Mouse (Mus musculus) neural tube, embryonic 14.5 days (tissue): ENCODE measurements around the gene Pias4. TPM values are rescaled to one million over a fixed set of nuclear protein-coding genes. Genes with fewer than 3 reads are reported as not detected.

Experiments used
- ATAC-seq: fragments of 200-750 bp; cut with Nextera tagmentation; 2 replicates; pipeline ENCODE4 v1.8.0; 2017; ENCODE audit warnings: low read depth, mild to moderate bottlenecking, moderate TSS enrichment, moderate library complexity
- H3K27ac ChIP-seq: fragments of 300-500 bp; sonication (generic); 2 replicates; pipeline ENCODE4 v1.5.1; 2014; ENCODE audit warnings: low read depth, mild to moderate bottlenecking, control low read depth, low read length, moderate library complexity, mixed read lengths
- H3K27me3 ChIP-seq: fragments of 300-500 bp; sonication (generic); 2 replicates; pipeline ENCODE4 v1.6.1; 2014; ENCODE audit warnings: low read length; ENCODE audit not compliant: control insufficient read depth, insufficient read depth
- H3K36me3 ChIP-seq: fragments of 300-500 bp; sonication (generic); 2 replicates; pipeline ENCODE4 v1.6.1; 2014; ENCODE audit warnings: low read length, mixed read lengths; ENCODE audit not compliant: control insufficient read depth, insufficient read depth
- H3K4me1 ChIP-seq: fragments of 300-500 bp; sonication (generic); 2 replicates; pipeline ENCODE4 v1.6.1; 2014; ENCODE audit warnings: low read length; ENCODE audit not compliant: control insufficient read depth, insufficient read depth
- H3K4me2 ChIP-seq: fragments of 300-500 bp; sonication (generic); 2 replicates; pipeline ENCODE4 v1.6.1; 2014; ENCODE audit warnings: mild to moderate bottlenecking, low read depth, low read length, control low read depth
- H3K4me3 ChIP-seq: fragments of 300-500 bp; sonication (generic); 2 replicates; pipeline ENCODE4 v1.5.1; 2014; ENCODE audit warnings: low read depth, low read length, control low read depth, mixed read lengths
- H3K9ac ChIP-seq: fragments of 300-500 bp; sonication (generic); replicated peaks from 2 replicates; pipeline ENCODE4 v1.6.1; 2014; ENCODE audit warnings: low read depth, mild to moderate bottlenecking, control low read depth, low read length, mixed read lengths
- H3K9me3 ChIP-seq: fragments of 300-500 bp; sonication (generic); 2 replicates; pipeline ENCODE4 v1.6.1; 2016; ENCODE audit warnings: low read length; ENCODE audit not compliant: control insufficient read depth
- WGBS: fragments of 180-500 bp; shearing (Covaris S2); extraction: QIAGEN DNeasy Blood & Tissue Kit; methylation state at CpG from one replicate; pipeline ENCODE4 v1.1.7; 2014; 5-methylcytosine and 5-hydroxymethylcytosine counted together
- polyA plus RNA-seq: library from polyadenylated mRNA; unstranded; fragments of >200 nt; fragmentation: Nextera tagmentation; extraction: Ambion mirVana; gene quantifications from 2 replicates; pipeline ENCODE4 v1.2.1, GENCODE M21; 2014

The Pias4 gene
- polyA plus RNA-seq, 1 experiment from 2014 or later: 48.4 TPM

- WGBS: under 1% methylated on average over 92 of the region's 93 CpGs
- ATAC-seq: peak; percentile 87
- peak overlapping the region; percentile 98 for H3K4me2 ChIP-seq
These were observed 24.7 kb upstream of the Pias4 start for GRCm38 (mm10) chr10:81192270-81192967.

GRCm38 (mm10) chr10:81191342-81191982 is 23.7 kb upstream of the Pias4 start:
- Histone ChIP-seq H3K4me3 (peak overlapping the region; percentile 56), H3K36me3 (peaks cover 16% of the 10 kb centered on the region), H3K4me1 (peaks cover 5% of the 10 kb centered on the region), H3K27me3 (no peaks in the 10 kb centered on the region), H3K9ac (no peak overlapping the region), H3K9me3 (no peaks in the 10 kb centered on the region), H3K4me2 (peak overlapping the region; percentile 98), H3K27ac (peak overlapping the region; percentile 97)
- no peak for ATAC-seq
- WGBS: 92% methylated on average over 18 of the region's 18 CpGs

More at GRCm38 (mm10) chr10:81192270-81192967, 24.7 kb upstream of the Pias4 start:
- Histone ChIP-seq H3K36me3 (peaks cover 12% of the 10 kb centered on the region), H3K27me3 (no peaks in the 10 kb centered on the region), H3K9me3 (no peaks in the 10 kb centered on the region), H3K4me1 (peaks cover 5% of the 10 kb centered on the region), H3K4me3 (peak overlapping the region; percentile 56), H3K9ac (peak overlapping the region; percentile 78), H3K27ac (peak overlapping the region; percentile 97)

- H3K9ac ChIP-seq: no peak overlapping the region
- no peaks in the 10 kb centered on the region for H3K9me3 ChIP-seq
- H3K4me2 ChIP-seq: no peak overlapping the region
- peaks cover 16% of the 10 kb centered on the region for H3K36me3 ChIP-seq
- no peaks in the 10 kb centered on the region for H3K27me3 ChIP-seq
- peaks cover 5% of the 10 kb centered on the region for H3K4me1 ChIP-seq
- no peak overlapping the region for H3K27ac ChIP-seq
- H3K4me3 ChIP-seq: no peak overlapping the region
- 68% methylated on average over 6 of the region's 6 CpGs for WGBS
- no peak for ATAC-seq
These were observed 23.2 kb upstream of the Pias4 start for GRCm38 (mm10) chr10:81190912-81191321.

GRCm38 (mm10) chr10:81190236-81190911 is 22.7 kb upstream of the Pias4 start:
- Histone ChIP-seq H3K4me1 (peaks cover 5% of the 10 kb centered on the region), H3K27ac (no peak overlapping the region), H3K9me3 (no peaks in the 10 kb centered on the region), H3K4me2 (no peak overlapping the region), H3K27me3 (no peaks in the 10 kb centered on the region), H3K9ac (no peak overlapping the region), H3K36me3 (peaks cover 16% of the 10 kb centered on the region), H3K4me3 (no peak overlapping the region)
- ATAC-seq: no peak
- 70% methylated on average over 31 of the region's 31 CpGs for WGBS

DNA sequence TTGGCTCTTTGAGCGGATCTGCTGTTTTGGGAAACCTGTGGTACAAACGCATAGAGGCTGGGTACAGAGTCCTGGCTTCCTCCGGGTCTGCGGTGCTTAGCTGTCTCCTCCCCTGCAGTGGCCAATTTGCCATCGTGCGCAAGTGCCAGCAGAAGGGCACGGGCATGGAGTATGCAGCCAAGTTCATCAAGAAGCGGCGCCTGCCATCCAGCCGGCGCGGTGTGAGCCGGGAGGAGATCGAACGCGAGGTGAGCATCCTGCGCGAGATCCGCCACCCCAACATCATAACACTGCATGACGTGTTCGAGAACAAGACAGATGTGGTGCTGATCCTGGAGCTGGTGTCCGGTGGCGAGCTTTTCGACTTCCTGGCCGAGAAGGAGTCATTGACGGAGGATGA is 22.1 kb upstream of the Pias4 start:
- Histone ChIP-seq H3K9ac (no peak overlapping the region), H3K4me2 (no peak overlapping the region), H3K27ac (no peak overlapping the region), H3K9me3 (no peaks in the 10 kb centered on the region), H3K36me3 (peaks cover 16% of the 10 kb centered on the region), H3K4me3 (no peak overlapping the region), H3K4me1 (peaks cover 5% of the 10 kb centered on the region), H3K27me3 (no peaks in the 10 kb centered on the region)
- no peak for ATAC-seq
- 79% methylated on average over 26 of the region's 26 CpGs for WGBS

DNA sequence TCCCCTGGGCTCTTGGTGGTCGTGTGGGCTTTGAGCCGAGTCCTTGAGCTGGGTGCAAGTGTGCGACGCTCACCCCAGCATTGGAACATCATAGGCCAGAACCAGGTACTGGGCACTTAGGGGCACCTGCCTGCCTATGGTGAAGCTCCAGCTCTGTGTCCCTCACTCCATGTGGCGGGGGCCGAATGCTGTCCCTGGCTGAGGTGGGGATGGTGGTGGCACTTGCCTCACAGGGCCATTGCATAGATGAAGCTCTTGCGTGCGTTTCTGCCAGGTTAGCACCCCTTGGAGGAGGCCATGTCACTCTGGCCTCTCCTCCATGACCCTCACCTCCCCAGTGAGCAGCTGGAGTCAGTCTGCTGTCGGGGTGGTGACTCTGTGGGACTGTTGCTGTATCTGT is 19.4 kb upstream of the Pias4 start:
- peaks cover 19% of the 10 kb centered on the region for H3K36me3 ChIP-seq
- WGBS: 94% methylated on average over 9 of the region's 9 CpGs

GRCm38 (mm10) chr10:81184765-81185164 is 17.0 kb upstream of the Pias4 start:
- WGBS: 60% methylated on average over 4 of the region's 4 CpGs
- ATAC-seq: no peak
- Histone ChIP-seq H3K36me3 (peaks cover 34% of the 10 kb centered on the region), H3K9ac (no peak overlapping the region), H3K4me2 (no peak overlapping the region), H3K9me3 (no peaks in the 10 kb centered on the region), H3K27me3 (no peaks in the 10 kb centered on the region), H3K4me3 (no peak overlapping the region), H3K27ac (no peak overlapping the region), H3K4me1 (peaks cover 7% of the 10 kb centered on the region)

More for the DNA sequence above, 19.4 kb upstream of the Pias4 start:
- no peak overlapping the region for H3K27ac ChIP-seq
- H3K4me3 ChIP-seq: no peak overlapping the region
- no peak for ATAC-seq
- no peak overlapping the region for H3K9ac ChIP-seq
- H3K27me3 ChIP-seq: no peaks in the 10 kb centered on the region
- H3K4me1 ChIP-seq: peaks cover 7% of the 10 kb centered on the region
- H3K9me3 ChIP-seq: no peaks in the 10 kb centered on the region
- no peak overlapping the region for H3K4me2 ChIP-seq

DNA sequence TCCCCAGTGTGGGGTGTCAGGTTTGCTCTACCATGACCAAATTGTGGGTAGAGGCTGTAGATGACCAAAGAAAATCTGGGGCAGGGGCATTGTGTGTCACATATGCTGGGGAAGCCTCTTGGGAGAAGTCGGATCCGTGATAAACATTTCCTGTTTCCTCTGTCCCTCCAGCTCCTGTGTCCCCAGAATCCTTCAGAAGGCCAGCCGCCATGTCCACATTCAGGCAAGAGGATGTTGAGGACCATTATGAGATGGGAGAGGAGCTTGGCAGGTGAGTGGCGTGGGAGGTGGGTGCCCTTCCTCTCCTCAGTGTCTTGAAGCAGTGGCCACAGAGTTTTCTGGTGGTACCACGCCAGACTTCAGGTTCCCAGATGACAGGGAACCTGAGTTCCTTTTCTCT is 16.1 kb upstream of the Pias4 start, which contains the start of gene 4930442H23Rik:
Gene 4930442H23Rik (minus strand): TSS at position 45 of the 400 bp plus-strand sequence.
- H3K9ac ChIP-seq: peak within 1 kb of the TSS; percentile 64
- no peaks in the 10 kb centered on the region for H3K9me3 ChIP-seq
- ATAC-seq: no peak
- no peaks in the 10 kb centered on the region for H3K27me3 ChIP-seq
- peak within 1 kb of the TSS; percentile 62 for H3K4me2 ChIP-seq
- peak within 1 kb of the TSS; percentile 66 for H3K4me3 ChIP-seq
- WGBS: 86% methylated on average over 5 of the region's 5 CpGs
- H3K36me3 ChIP-seq: peaks cover 42% of the 10 kb centered on the region
- peaks cover 7% of the 10 kb centered on the region for H3K4me1 ChIP-seq
- H3K27ac ChIP-seq: peak within 1 kb of the TSS; percentile 88
